Mouse (Mus musculus) mesoderm, embryonic 11.5 days (tissue): ENCODE measurements around the gene Tns4.

Source experiments
- DNase-seq: peaks from one replicate; pipeline ENCODE4 v3.0.0-alpha.2; 2012; ENCODE audit warnings: low read depth, low spot score

Tns4 gene

GRCm38 (mm10) chr11:99118420-99118819 is 29.3 kb upstream of the Tns4 start:
- DNase-seq, result no peak

GRCm38 (mm10) chr11:99117907-99118306 is 28.8 kb upstream of the Tns4 start:
- DNase-seq, result no peak

GRCm38 (mm10) chr11:99115940-99116339 is 26.8 kb upstream of the Tns4 start:
- DNase-seq, result no peak

GRCm38 (mm10) chr11:99113111-99113510 is 24.0 kb upstream of the Tns4 start:
- peak; percentile 87 for DNase-seq

- DNase-seq, result no peak
Observed at GRCm38 (mm10) chr11:99112700-99113099, 23.6 kb upstream of the Tns4 start.

GRCm38 (mm10) chr11:99111631-99112030 is 22.5 kb upstream of the Tns4 start:
- DNase-seq, result no peak

- no peak for DNase-seq
Observed at GRCm38 (mm10) chr11:99111155-99111554, 22.0 kb upstream of the Tns4 start.

GRCm38 (mm10) chr11:99110370-99111110 is 21.4 kb upstream of the Tns4 start:
- no peak for DNase-seq

- no peak for DNase-seq
Observed at GRCm38 (mm10) chr11:99108296-99108695, 19.2 kb upstream of the Tns4 start.

GRCm38 (mm10) chr11:99105981-99106726 is 17.0 kb upstream of the Tns4 start:
- DNase-seq, result no peak

- DNase-seq, result no peak
Observed at GRCm38 (mm10) chr11:99104609-99105410, 15.7 kb upstream of the Tns4 start.

GRCm38 (mm10) chr11:99102575-99103270 is 13.6 kb upstream of the Tns4 start:
- no peak for DNase-seq

GRCm38 (mm10) chr11:99101693-99102092 is 12.6 kb upstream of the Tns4 start:
- DNase-seq, result no peak

GRCm38 (mm10) chr11:99100215-99100614 is 11.1 kb upstream of the Tns4 start:
- DNase-seq, result no peak

GRCm38 (mm10) chr11:99099516-99099915 is 10.4 kb upstream of the Tns4 start:
- no peak for DNase-seq

GRCm38 (mm10) chr11:99098924-99099323 is 9.8 kb upstream of the Tns4 start:
- no peak for DNase-seq

GRCm38 (mm10) chr11:99096996-99097774 is 8.1 kb upstream of the Tns4 start:
- DNase-seq, result no peak

GRCm38 (mm10) chr11:99096417-99096816 is 7.3 kb upstream of the Tns4 start:
- no peak for DNase-seq

- DNase-seq, result no peak
Observed at GRCm38 (mm10) chr11:99095759-99096158, 6.7 kb upstream of the Tns4 start.

- no peak for DNase-seq
Observed at GRCm38 (mm10) chr11:99094911-99095676, 6.0 kb upstream of the Tns4 start.
